Mouse (Mus musculus) intestine, postnatal 0 days (tissue): ENCODE measurements around the gene Enkur. TPM values are rescaled to one million over a fixed set of nuclear protein-coding genes. Genes with fewer than 3 reads are reported as not detected.

ENCODE experiments used
- ATAC-seq: fragments of 200-750 bp; cut with Nextera tagmentation; 2 replicates; pipeline ENCODE4 v1.8.0; 2017; ENCODE audit warnings: mild to moderate bottlenecking, moderate TSS enrichment, moderate library complexity
- H3K27ac ChIP-seq: fragments of 300-500 bp; sonication (generic); 2 replicates; pipeline ENCODE4 v1.5.1; 2014; ENCODE audit warnings: mild to moderate bottlenecking, low read depth, low read length, moderate library complexity
- H3K27me3 ChIP-seq: fragments of 300-500 bp; sonication (generic); replicated peaks from 2 replicates; pipeline ENCODE4 v1.6.1; 2014; ENCODE audit warnings: low read length, mixed read lengths; ENCODE audit not compliant: control insufficient read depth, insufficient read depth
- H3K36me3 ChIP-seq: fragments of 300-500 bp; sonication (generic); 2 replicates; pipeline ENCODE4 v1.6.1; 2014; ENCODE audit warnings: mild to moderate bottlenecking, moderate library complexity; ENCODE audit not compliant: control insufficient read depth, insufficient read depth
- H3K4me1 ChIP-seq: fragments of 300-500 bp; sonication (generic); replicated peaks from 2 replicates; pipeline ENCODE4 v1.6.1; 2014; ENCODE audit warnings: antibody characterized with exemption, low read length, mixed read lengths; ENCODE audit not compliant: control insufficient read depth, insufficient read depth
- H3K4me2 ChIP-seq: fragments of 300-500 bp; sonication (generic); replicated peaks from 2 replicates; pipeline ENCODE4 v1.6.1; 2014; ENCODE audit warnings: low read depth, mild to moderate bottlenecking, moderate library complexity
- H3K4me3 ChIP-seq: fragments of 300-500 bp; sonication (generic); 2 replicates; pipeline ENCODE4 v1.5.1; 2014; ENCODE audit warnings: low read depth, low read length
- H3K9ac ChIP-seq: fragments of 300-500 bp; sonication (generic); 2 replicates; pipeline ENCODE4 v1.6.1; 2014; ENCODE audit warnings: mild to moderate bottlenecking, low read depth, low read length
- H3K9me3 ChIP-seq: fragments of 300-500 bp; sonication (generic); 2 replicates; pipeline ENCODE4 v1.6.1; 2016; ENCODE audit warnings: mixed run types; ENCODE audit not compliant: control insufficient read depth
- CTCF ChIP-seq: sonication (generic); IDR thresholded peaks from 2 replicates; pipeline ENCODE4 v1.5.1; 2016; ENCODE audit warnings: low read depth, mild to moderate bottlenecking, control low read depth, antibody characterized with exemption, moderate library complexity
- WGBS: fragments of 180-500 bp; shearing (Covaris S2); extraction: QIAGEN DNeasy Blood & Tissue Kit; methylation state at CpG from one replicate; pipeline ENCODE4 v1.1.7; 2014; 5-methylcytosine and 5-hydroxymethylcytosine counted together
- polyA plus RNA-seq: library from polyadenylated mRNA; unstranded; fragments of >200 nt; fragmentation: Nextera tagmentation; extraction: Ambion mirVana; gene quantifications from 2 replicates; pipeline ENCODE4 v1.2.1, GENCODE M21; 2015

The Enkur gene
- polyA plus RNA-seq, 1 experiment from 2014 or later = 2.8 TPM

DNA sequence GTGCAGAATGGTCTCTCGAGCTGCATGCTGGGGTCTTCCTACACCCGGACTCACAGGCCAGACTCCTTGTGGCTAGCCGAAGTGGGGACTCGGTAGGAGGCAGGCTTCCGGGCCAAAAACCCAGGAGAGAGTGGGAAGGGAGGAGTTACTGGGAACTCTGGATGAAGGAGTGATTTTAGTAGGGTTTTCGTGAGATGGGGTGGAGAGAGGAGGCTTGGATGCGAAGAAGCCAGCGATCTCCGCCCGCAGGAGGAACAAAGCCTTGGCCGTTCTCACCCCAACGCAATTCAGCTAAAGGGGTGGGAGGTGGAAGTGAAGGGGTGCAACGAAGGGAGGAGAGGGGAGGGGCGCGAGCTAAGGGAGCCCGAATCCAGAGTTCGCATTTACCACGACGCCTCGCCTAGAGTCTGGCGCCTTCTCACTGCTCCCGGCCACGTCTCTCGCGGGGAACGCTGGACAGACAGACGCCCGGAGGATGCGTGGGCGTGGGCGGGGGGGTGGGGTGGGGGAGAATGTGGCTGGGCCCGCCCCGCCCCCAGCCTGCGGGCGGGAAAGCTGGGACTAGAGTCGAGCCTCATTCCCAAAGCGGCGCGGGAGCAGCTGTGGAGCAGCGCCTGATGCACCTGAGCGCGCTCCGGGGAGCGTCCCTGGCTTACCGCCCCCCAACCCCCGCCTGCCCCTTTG, 63.5 kb downstream of the Enkur start:
- Histone ChIP-seq H3K36me3 (no peaks in the 10 kb centered on the region), H3K27me3 (no peaks in the 10 kb centered on the region), H3K27ac (no peak overlapping the region), H3K4me1 (no peaks in the 10 kb centered on the region), H3K4me2 (peak overlapping the region; percentile 99), H3K9me3 (no peaks in the 10 kb centered on the region), H3K4me3 (peak overlapping the region; percentile 51), H3K9ac (peak overlapping the region; percentile 37; the same call in 1 of the 2 replicates)
- ATAC-seq = peak; percentile 49
- TF ChIP-seq CTCF = 0 out of 2 replicates have a peak, but pooled peaks have one; percentile 10
- WGBS = 1% methylated on average over 44 of the region's 46 CpGs

DNA sequence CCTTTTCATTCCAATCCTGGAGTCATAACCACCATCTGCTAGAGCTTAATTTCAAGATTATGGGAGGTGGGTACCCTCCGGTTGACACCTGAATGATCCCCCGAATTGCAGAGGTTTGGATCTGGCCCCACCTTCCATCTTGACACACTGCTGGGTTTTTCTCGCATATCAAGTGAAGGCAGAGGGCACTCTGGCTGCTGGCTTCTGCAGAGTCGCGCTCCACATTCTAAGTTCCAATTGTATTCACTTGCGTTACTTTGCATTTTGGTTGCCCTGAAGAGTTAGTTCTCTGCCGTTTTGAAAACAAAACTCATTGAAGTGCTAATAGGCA, 64.0 kb downstream of the Enkur start:
- H3K4me2 ChIP-seq = peak overlapping the region; percentile 99
- no peak for ATAC-seq
- 0 out of 2 replicates have a peak overlapping the region, but pooled peaks have one; percentile 37 for H3K9ac ChIP-seq
- no peak for TF ChIP-seq CTCF
- no peaks in the 10 kb centered on the region for H3K4me1 ChIP-seq
- H3K27me3 ChIP-seq = no peaks in the 10 kb centered on the region
- peak overlapping the region; percentile 51; the same call in 1 of the 2 replicates for H3K4me3 ChIP-seq
- 32% methylated on average over 7 of the region's 7 CpGs for WGBS
- H3K9me3 ChIP-seq = no peaks in the 10 kb centered on the region
- H3K27ac ChIP-seq = no peak overlapping the region
- no peaks in the 10 kb centered on the region for H3K36me3 ChIP-seq

Other genes with a start within 250 kb of the Enkur start
- gene Arhgap21, start 236.5 kb downstream of the Enkur start, polyA plus RNA-seq = 6.5 and 6.9 TPM in 2 replicates
- gene Thnsl1, start 359 bp upstream of the Enkur start, polyA plus RNA-seq = 3.3 and 3.9 TPM in 2 replicates
- gene Gpr158, start 162.2 kb upstream of the Enkur start, polyA plus RNA-seq = 0.03 TPM in 1 of 2 replicates, not detected in the other